Mouse (Mus musculus): Measurements from ENCODE around the gene Btnl10.

The Btnl10 gene

GRCm38 (mm10) chr11:58917745-58918366, at the start of gene Btnl10:
Gene Btnl10 (plus strand): TSS chr11:58917908.
- no peak for DNase-seq

GRCm38 (mm10) chr11:58867954-58868330, 49.8 kb upstream of the Btnl10 start:
- no peak for DNase-seq

GRCm38 (mm10) chr11:58870961-58871360, 46.7 kb upstream of the Btnl10 start:
- no peak for DNase-seq

- no peak for DNase-seq
These were observed 34.0 kb upstream of the Btnl10 start for GRCm38 (mm10) chr11:58883756-58884155.

- no peak for DNase-seq
These were observed 27.2 kb upstream of the Btnl10 start for GRCm38 (mm10) chr11:58890511-58890910.

GRCm38 (mm10) chr11:58894456-58894855, 23.3 kb upstream of the Btnl10 start:
- DNase-seq = no peak

GRCm38 (mm10) chr11:58897485-58897884, 20.2 kb upstream of the Btnl10 start:
- DNase-seq = peak; percentile 16

- DNase-seq = no peak
These were observed 16.6 kb upstream of the Btnl10 start for GRCm38 (mm10) chr11:58901080-58901479.

- peak; percentile 98 for DNase-seq
These were observed 13.9 kb upstream of the Btnl10 start, which contains the start of gene Zfp39 for GRCm38 (mm10) chr11:58903511-58904409. Gene Zfp39 (minus strand): TSS chr11:58904225.

- DNase-seq = no peak
These were observed 13.3 kb upstream of the Btnl10 start for GRCm38 (mm10) chr11:58904410-58904718.

- DNase-seq = peak; percentile 14
These were observed 12.9 kb upstream of the Btnl10 start for GRCm38 (mm10) chr11:58904838-58905237.

- DNase-seq = no peak
These were observed 3.9 kb upstream of the Btnl10 start for GRCm38 (mm10) chr11:58913776-58914175.

- DNase-seq = peak; percentile 34
These were observed 3.2 kb upstream of the Btnl10 start for GRCm38 (mm10) chr11:58914461-58915028.

GRCm38 (mm10) chr11:58916879-58917744, 596 bp upstream of the Btnl10 start:
- DNase-seq = peak; percentile 77

- DNase-seq = no peak
These were observed 1.1 kb downstream of the Btnl10 start for GRCm38 (mm10) chr11:58918759-58919158.

GRCm38 (mm10) chr11:58922420-58922819, 4.7 kb downstream of the Btnl10 start:
- DNase-seq = no peak

GRCm38 (mm10) chr11:58926651-58927050, 8.9 kb downstream of the Btnl10 start:
- DNase-seq = no peak

GRCm38 (mm10) chr11:58927053-58927452, 9.3 kb downstream of the Btnl10 start:
- DNase-seq = no peak

GRCm38 (mm10) chr11:58927790-58928651, 10.3 kb downstream of the Btnl10 start:
- peak; percentile 67 for DNase-seq

GRCm38 (mm10) chr11:58929055-58929454, 11.3 kb downstream of the Btnl10 start:
- no peak for DNase-seq

GRCm38 (mm10) chr11:58929641-58930040, 11.9 kb downstream of the Btnl10 start:
- no peak for DNase-seq

- no peak for DNase-seq
These were observed 12.5 kb downstream of the Btnl10 start for GRCm38 (mm10) chr11:58930254-58930653.

Measured in lung, postnatal 14 days (tissue).